Comparison of ENCODE assay signal across 8 mouse cellular contexts in the genomic region with DNA sequence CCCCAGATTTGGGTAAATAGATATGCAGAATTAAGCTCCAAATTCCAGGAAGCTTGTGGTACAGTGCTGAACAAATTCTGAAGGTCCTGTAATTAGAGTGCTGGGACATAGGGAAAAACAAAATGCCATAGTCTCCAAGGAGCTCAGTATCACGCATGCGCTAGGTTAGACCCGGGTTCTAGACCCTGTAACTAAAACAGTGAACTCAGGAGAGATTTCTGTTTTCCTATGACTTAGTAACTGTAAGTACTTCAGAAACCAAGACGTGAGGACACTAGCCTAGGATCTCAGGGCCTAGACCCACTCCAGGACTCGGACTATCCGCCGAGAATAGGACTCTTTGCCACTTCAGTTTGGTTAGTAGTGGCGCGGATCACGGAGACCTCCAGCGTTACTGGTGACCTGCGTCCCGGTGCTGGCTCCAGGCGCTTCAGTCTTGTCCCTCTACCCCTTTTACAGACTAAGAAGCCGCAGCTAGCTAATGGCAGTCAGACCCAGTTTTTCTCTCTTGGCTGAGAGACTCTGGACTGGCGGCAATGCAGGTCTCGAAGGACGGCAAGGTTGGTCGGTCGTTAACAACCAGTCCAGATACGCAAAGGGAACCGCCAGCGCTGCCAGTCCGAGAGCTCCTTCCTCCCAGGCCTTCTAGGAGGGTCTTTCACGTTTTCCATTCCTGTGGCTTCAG. TPM values are rescaled to one million over a fixed set of nuclear protein-coding genes. Genes with fewer than 3 reads are reported as not detected.
DNase-seq lines count a peak whose midpoint lies in the region; ATAC-seq lines count a peak whose summit lies in the region.

No protein-coding gene starts in this region.

- H3K4me1 ChIP-seq in hindbrain, embryonic 12.5 days, result peaks cover 51% of the 10 kb centered on the region
- H3K4me1 ChIP-seq in neural tube, embryonic 12.5 days, result peaks cover 48% of the 10 kb centered on the region

- peak overlapping the region; percentile 79 for H3K4me3 ChIP-seq in hindbrain, embryonic 12.5 days
- peak overlapping the region; percentile 67 for H3K4me3 ChIP-seq in neural tube, embryonic 12.5 days

- peak overlapping the region; percentile 86 for H3K9ac ChIP-seq in hindbrain, embryonic 12.5 days
- peak overlapping the region; percentile 79 for H3K9ac ChIP-seq in neural tube, embryonic 12.5 days

- peaks cover 7% of the 10 kb centered on the region; the same call in 1 of the 2 replicates for H3K36me3 ChIP-seq in hindbrain, embryonic 12.5 days
- peaks cover 6% of the 10 kb centered on the region; the same call in 1 of the 2 replicates for H3K36me3 ChIP-seq in neural tube, embryonic 12.5 days

- 2% methylated on average over 25 of the region's 25 CpGs for WGBS in hindbrain, embryonic 12.5 days
- WGBS in neural tube, embryonic 12.5 days, result 3% methylated on average over 25 of the region's 25 CpGs

- peak overlapping the region; percentile 88 for H3K27ac ChIP-seq in hindbrain, embryonic 12.5 days
- peak overlapping the region; percentile 74; the same call in 1 of the 2 replicates for H3K27ac ChIP-seq in neural tube, embryonic 12.5 days

- H3K9me3 ChIP-seq in hindbrain, embryonic 12.5 days (replicated peaks), result no peaks in the 10 kb centered on the region
- H3K9me3 ChIP-seq in neural tube, embryonic 12.5 days, result no peaks in the 10 kb centered on the region

- H3K27me3 ChIP-seq in hindbrain, embryonic 12.5 days, result no peaks in the 10 kb centered on the region
- no peaks in the 10 kb centered on the region; the same call in 1 of the 2 replicates for H3K27me3 ChIP-seq in neural tube, embryonic 12.5 days (replicated peaks)

- peak overlapping the region; percentile 87 for H3K4me2 ChIP-seq in hindbrain, embryonic 12.5 days (replicated peaks)
- peak overlapping the region; percentile 82 for H3K4me2 ChIP-seq in neural tube, embryonic 12.5 days (replicated peaks)

- ATAC-seq in erythroblast, adult 5-6 weeks (replicated peaks; ENCODE audit: low FRiP score, poor library complexity, severe bottlenecking), result peak; percentile 16; the same call in 1 of the 2 replicates
- no peak for ATAC-seq in hindbrain, embryonic 12.5 days (ENCODE audit: low FRiP score)
- no peak for ATAC-seq in neural tube, embryonic 12.5 days (ENCODE audit: low FRiP score, low read depth)

- peak; percentile 21 for DNase-seq in ovary, postnatal 14 days (ENCODE audit: low spot score)
- DNase-seq in ovary, adult 18-20 months (ENCODE audit: low spot score), result no peak
- DNase-seq in adrenal gland, postnatal 14 days, result peak; percentile 49
- DNase-seq in liver, result peak; percentile 44
- DNase-seq in layer of hippocampus, adult 9-11 months, result no peak

RNA-seq across cellular contexts. Expression of a gene that starts 1.0 kb away (rescaled TPM):
- 23.7 and 27.7 TPM in 2 replicates for total RNA-seq in adrenal gland, postnatal 14 days (2021)
- 4.0 and 4.2 TPM in 2 replicates for total RNA-seq in erythroblast, adult 5-6 weeks (2015; ENCODE audit: low replicate concordance)
- total RNA-seq in erythroblast, adult 5-6 weeks (2017; ENCODE audit: low replicate concordance), result 4.9 and 6.4 TPM in 2 replicates
- polyA plus RNA-seq in hindbrain, embryonic 12.5 days (2016; fragmentation: Nextera tagmentation; extraction: Ambion mirVana), result 81.2 and 86.8 TPM in 2 replicates
- polyA plus RNA-seq in neural tube, embryonic 12.5 days (2016; fragmentation: Nextera tagmentation; extraction: Ambion mirVana), result 74.0 and 77.4 TPM in 2 replicates

RNA-seq across cellular contexts. Expression of a gene that starts 22.3 kb away (rescaled TPM):
- 44.4 and 45.3 TPM in 2 replicates for total RNA-seq in adrenal gland, postnatal 14 days (2021)
- not detected in 2 replicates for total RNA-seq in erythroblast, adult 5-6 weeks (2015; ENCODE audit: low replicate concordance)
- 2.8 and 9.3 TPM in 2 replicates for total RNA-seq in erythroblast, adult 5-6 weeks (2017; ENCODE audit: low replicate concordance)
- 13.1 and 14.1 TPM in 2 replicates for polyA plus RNA-seq in hindbrain, embryonic 12.5 days (2016; fragmentation: Nextera tagmentation; extraction: Ambion mirVana)
- polyA plus RNA-seq in neural tube, embryonic 12.5 days (2016; fragmentation: Nextera tagmentation; extraction: Ambion mirVana), result 13.1 and 15.9 TPM in 2 replicates

RNA-seq across cellular contexts. Expression of a gene that starts 24.5 kb away (rescaled TPM):
- not detected in 2 replicates for total RNA-seq in adrenal gland, postnatal 14 days (2021)
- total RNA-seq in erythroblast, adult 5-6 weeks (2015; ENCODE audit: low replicate concordance), result not detected in 2 replicates
- not detected in 2 replicates for total RNA-seq in erythroblast, adult 5-6 weeks (2017; ENCODE audit: low replicate concordance)
- not detected in 2 replicates for polyA plus RNA-seq in hindbrain, embryonic 12.5 days (2016; fragmentation: Nextera tagmentation; extraction: Ambion mirVana)
- polyA plus RNA-seq in neural tube, embryonic 12.5 days (2016; fragmentation: Nextera tagmentation; extraction: Ambion mirVana), result not detected in 2 replicates

RNA-seq across cellular contexts. Expression of a gene that starts 26.0 kb away (rescaled TPM):
- not detected in 2 replicates for total RNA-seq in adrenal gland, postnatal 14 days (2021)
- 0.38 TPM in 1 of 2 replicates, not detected in the other for total RNA-seq in erythroblast, adult 5-6 weeks (2015; ENCODE audit: low replicate concordance)
- not detected in 2 replicates for total RNA-seq in erythroblast, adult 5-6 weeks (2017; ENCODE audit: low replicate concordance)
- polyA plus RNA-seq in hindbrain, embryonic 12.5 days (2016; fragmentation: Nextera tagmentation; extraction: Ambion mirVana), result 0.43 and 0.45 TPM in 2 replicates
- 0.41 and 0.49 TPM in 2 replicates for polyA plus RNA-seq in neural tube, embryonic 12.5 days (2016; fragmentation: Nextera tagmentation; extraction: Ambion mirVana)

Comparison
In these comparisons a context has a peak if more than half of its experiments do, and no peak if none do; other contexts are left out.
1. DNase-seq: peak in ovary, postnatal 14 days (single experiment), adrenal gland, postnatal 14 days (single experiment) and liver (single experiment); none in ovary, adult 18-20 months (single experiment) and layer of hippocampus, adult 9-11 months (single experiment).